Mouse (Mus musculus) ES-E14 (cell line): ENCODE measurements at regions not wholly inside any gene's neighbourhood (a gene's known extent, or its start where the extent isn't known, plus 50 kb on each side); places are given as distances from the start of the nearest gene placed in this dataset.

Experiments
- CHD2 ChIP-seq: IDR thresholded peaks from 2 replicates; pipeline ENCODE4 v1.6.1; 2014; ENCODE audit warnings: mild to moderate bottlenecking, low read depth, low read length, inconsistent platforms
- HCFC1 ChIP-seq: IDR thresholded peaks from 2 replicates; pipeline ENCODE4 v1.6.1; 2012; ENCODE audit warnings: low read length, inconsistent platforms, borderline replicate concordance; ENCODE audit not compliant: insufficient read depth
- ZC3H11A ChIP-seq: IDR thresholded peaks from 2 replicates; pipeline ENCODE4 v1.6.1; 2012; ENCODE audit warnings: low read depth, mild to moderate bottlenecking, inconsistent platforms, low read length, borderline replicate concordance
- ZNF384 ChIP-seq: IDR thresholded peaks from 2 replicates; pipeline ENCODE4 v1.6.1; 2012; ENCODE audit warnings: low read depth, low read length, inconsistent platforms

GRCm38 (mm10) chr13:101834546-101834945, 66.5 kb upstream of the Pik3r1 start:
- no peak for TF ChIP-seq HCFC1
- no peak for TF ChIP-seq ZC3H11A
- TF ChIP-seq ZNF384, result no peak
- TF ChIP-seq CHD2, result no peak
